Mouse (Mus musculus) skeletal muscle tissue, adult 2 months (tissue): Measurements from ENCODE around the gene Smtnl2.
A peak's percentile ranks its signal among the peaks of the same experiment; 100 is the strongest.
"Not testable (repeated sequence)": the region's sequence is repeated elsewhere in the genome, so short reads cannot be mapped to it uniquely, and the experiment has no call there.

Experiments
- DNase-seq: peaks from one replicate; pipeline ENCODE4 v3.0.0-alpha.2; 2012; ENCODE audit warnings: low read depth, low spot score

Gene Smtnl2

DNA sequence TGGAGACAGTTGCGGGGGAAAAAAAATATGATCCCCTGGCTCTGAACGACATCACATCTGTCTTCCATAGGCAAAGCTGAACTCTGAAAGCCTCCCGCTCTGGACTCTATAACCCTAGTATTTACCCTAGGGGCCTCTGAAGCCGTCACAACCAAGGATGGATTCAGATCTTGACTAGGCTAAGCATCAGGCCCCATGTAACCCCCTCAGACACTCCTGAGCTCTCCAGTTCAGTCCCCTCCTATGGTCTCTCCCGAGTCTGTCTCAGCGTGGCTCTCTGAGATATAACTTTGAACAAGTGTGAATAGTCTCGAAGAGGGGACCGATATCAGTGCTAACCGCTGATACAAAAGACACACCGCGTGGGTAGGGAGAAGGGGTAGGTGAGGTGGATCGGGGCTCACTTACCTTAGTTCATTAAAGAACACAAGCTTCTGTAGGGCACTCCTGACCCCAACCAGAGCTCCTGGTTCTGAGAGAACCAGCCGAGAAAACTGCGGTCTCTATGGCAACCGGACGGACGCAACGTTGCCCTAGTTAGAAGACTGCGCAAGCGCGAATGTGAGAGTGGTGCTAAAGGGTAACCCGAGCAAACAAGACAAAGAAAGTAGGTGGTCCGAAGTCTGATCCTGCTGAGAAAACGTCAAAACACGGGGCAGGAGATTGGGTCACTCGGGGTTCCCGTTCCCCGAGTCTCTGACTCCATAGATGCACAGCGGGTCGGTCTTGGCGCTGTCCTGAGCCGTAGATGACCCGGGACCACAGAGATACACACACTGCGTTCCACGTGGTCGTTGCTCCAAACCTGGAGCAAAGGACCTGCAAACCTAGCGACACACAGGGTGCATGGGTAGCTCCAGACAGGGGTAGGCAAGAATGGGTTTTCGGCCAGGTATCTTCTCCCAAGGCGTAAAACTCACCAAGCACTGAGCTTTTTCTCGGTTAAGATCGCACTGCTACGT, 49.8 kb downstream of the Smtnl2 start:
- no peak for DNase-seq

DNA sequence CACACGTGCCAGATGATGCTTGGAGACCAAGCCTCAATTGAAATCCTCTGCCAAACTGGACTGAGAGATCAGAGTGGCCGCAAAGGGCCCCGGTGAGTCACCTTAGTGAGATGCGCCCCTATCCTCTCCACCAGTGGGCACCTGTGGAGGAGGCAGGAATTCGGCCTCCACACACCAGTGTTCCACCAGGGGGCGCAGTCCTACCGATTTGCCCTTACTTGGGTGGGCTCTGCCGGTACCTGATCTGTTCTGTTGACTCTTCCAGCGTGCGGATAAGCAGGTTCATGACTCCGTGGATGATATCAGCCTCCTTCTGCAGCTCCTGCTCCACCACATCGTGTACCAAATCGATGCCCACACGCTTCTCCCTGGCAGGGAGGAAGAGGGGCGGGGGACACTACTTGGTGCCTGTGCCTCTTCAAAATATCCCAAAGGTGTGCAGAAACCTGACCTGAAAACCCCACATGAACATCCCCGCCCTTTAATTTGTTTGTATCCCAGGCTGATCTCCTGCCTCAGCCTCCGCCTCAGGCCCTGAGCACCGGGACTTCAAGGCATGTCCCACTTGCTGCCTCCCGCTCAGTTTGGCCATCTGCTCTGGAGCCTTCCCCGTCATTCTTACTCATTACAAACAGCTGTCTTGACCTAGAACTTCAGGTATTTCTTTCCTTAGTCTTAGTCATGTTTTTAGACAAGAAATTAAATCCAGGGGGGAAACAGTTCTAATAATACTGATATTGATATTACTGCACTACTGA, 56.4 kb downstream of the Smtnl2 start:
- peak; percentile 56 for DNase-seq

- DNase-seq: no peak
Measured at GRCm38 (mm10) chr11:72353186-72353585, 58.3 kb downstream of the Smtnl2 start.

- no peak for DNase-seq
Measured at GRCm38 (mm10) chr11:72352272-72352671, 59.2 kb downstream of the Smtnl2 start.

GRCm38 (mm10) chr11:72349652-72350051, 61.9 kb downstream of the Smtnl2 start:
- no peak for DNase-seq

DNA sequence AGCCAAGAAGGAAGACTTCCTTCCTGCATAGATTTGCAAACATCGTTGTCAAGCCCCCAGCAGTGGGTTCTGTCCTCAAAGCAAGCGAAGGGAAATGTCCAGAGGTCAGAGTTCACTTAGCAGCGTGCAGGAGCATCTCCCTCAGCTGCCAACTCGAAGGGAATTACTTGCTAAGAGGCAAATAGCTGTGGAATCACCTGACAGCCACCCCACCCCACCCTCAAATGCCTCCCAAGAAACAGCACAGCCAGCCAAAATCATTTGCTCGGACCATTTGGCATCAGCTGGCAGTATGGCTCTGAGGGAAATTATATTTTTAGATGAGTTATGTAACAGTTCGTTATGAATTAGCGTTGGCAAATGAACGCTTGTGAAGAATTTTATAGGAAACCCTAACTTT, 62.5 kb downstream of the Smtnl2 start:
- DNase-seq: peak; percentile 63

DNA sequence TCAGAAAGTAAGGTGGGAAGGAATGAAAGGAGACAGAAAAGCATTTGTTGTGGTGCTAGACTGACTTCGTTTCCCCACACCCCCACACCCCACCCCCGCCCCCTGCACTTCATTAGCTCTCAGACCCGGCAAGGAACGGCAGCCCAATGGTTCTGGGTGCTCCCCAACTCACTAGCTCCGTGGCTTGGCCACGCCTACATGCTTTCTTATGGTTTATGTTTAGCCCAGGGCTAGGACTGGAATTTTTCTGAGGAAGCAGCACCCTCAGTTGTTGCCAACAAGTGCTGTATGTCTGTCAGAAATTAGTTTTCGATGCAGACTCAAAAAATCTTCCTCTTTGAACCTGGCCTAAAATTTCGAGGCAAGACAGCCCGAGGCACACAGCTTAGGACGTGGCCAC, 63.0 kb downstream of the Smtnl2 start:
- no peak for DNase-seq

DNA sequence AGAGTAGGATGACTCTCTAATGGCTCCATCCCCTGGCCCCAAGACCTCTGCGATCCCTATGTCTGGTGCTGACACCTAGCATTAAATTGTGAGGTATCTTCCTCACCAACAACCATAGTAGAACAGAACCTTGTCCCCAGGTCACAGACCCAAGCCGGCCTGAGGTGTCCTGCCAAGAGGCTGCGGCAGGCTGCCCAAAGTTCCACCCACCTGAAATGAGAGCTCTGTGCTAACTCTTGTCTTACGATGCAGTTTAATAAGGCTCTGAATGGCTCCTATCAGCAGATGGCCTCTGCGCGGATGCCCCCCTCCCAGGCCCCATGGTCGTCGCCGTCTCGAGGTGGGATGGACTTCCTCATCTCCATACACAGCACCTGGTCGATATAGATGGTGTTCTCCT, 67.0 kb downstream of the Smtnl2 start:
- no peak for DNase-seq

GRCm38 (mm10) chr11:72343904-72344303, 67.6 kb downstream of the Smtnl2 start:
- peak; percentile 62 for DNase-seq

DNA sequence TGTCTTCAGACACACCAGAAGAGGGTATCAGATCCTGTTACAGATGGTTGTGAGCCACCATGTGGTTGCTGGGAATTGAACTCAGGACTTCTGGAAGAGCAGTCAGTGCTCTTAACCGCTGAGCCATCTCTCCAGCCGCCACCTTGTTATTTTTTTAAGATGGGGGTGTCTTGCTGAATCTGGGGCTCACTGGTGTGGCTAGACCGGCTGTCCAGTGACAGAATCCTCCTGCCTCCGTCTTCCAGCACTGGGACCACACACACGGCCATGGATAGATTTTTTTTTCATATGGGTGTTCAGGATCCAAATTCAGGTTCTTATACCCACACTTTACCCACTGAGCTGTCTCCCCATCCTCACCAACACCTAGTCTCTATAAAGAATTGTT, 68.3 kb downstream of the Smtnl2 start:
- not testable (repeated sequence) for DNase-seq

- DNase-seq: peak; percentile 64
Measured at GRCm38 (mm10) chr11:72342549-72343237, 68.8 kb downstream of the Smtnl2 start.

GRCm38 (mm10) chr11:72339716-72340115, 71.8 kb downstream of the Smtnl2 start:
- no peak for DNase-seq
